ENCODE assay signal across 8 mouse cellular contexts in the genomic region with DNA sequence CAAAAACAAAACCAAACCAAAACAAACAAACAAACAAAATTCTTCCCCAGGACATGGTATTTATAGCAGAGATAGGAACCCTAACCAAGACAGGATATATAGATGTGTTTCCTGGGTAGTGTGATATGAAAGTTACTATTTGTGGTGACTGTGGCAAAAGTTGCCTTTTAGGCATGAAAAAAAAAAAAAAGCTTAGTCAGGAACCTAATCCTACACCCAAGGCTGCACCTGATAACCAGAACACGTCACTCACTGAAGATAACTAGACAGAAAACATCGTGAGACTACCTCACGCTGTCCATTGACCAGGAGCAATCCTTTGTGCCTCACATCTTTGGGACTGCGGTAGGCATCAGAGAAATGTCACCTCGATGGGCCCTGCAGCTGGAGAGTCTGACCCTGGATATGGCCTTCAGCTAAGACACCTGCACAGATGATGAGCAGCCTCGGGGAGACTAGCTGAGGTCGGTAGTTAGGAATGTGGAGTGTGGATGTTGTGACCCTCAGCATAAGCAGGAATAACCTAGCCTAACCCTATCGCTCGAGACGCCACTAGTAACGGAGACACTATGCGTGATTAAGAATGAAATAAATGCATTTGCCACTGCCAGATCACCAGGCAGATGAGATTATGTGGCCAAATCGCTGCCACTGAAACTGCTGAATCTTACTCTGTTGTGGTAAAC. TPM values are rescaled to one million over a fixed set of nuclear protein-coding genes. Genes with fewer than 3 reads are reported as not detected.
A peak's percentile ranks its signal among the peaks of the same experiment; 100 is the strongest.
DNase-seq lines count a peak whose midpoint lies in the region; ATAC-seq and TF ChIP-seq lines count a peak whose summit lies in the region.

A gene (plus strand): TSS at position 249 of the 686 bp plus-strand sequence.

- no peaks in the 10 kb centered on the region for H3K36me3 ChIP-seq in kidney, adult 2 months (ENCODE audit: control insufficient read depth, insufficient read depth, low read length)
- no peaks in the 10 kb centered on the region for H3K36me3 ChIP-seq in ES-E14 (ENCODE audit: control insufficient read depth, insufficient read depth, low read length, poor library complexity, severe bottlenecking)
- no peaks in the 10 kb centered on the region for H3K36me3 ChIP-seq in liver, embryonic 12.5 days

- no peaks in the 10 kb centered on the region for H3K27me3 ChIP-seq in kidney, adult 2 months (replicated peaks; ENCODE audit: control insufficient read depth, insufficient read depth, low read length)
- H3K27me3 ChIP-seq in liver, embryonic 12.5 days (replicated peaks) = peaks cover 34% of the 10 kb centered on the region

- in situ Hi-C loops in ES-E14 (cut with MboI; ENCODE audit: low sequenced_read_pairs in 2 of 2, unreplicated experiment in 2 of 2) = no loop called here

- DNase-seq in kidney, adult 2 months = no peak
- no peak for DNase-seq in kidney, adult 11 months
- DNase-seq in ES-E14 (ENCODE audit: low read depth, low spot score) (no peak), MN1 (ENCODE audit: low spot score) (no peak)
- no peak for DNase-seq in gonadal fat pad, adult 2 months (ENCODE audit: low read depth)
- DNase-seq in kidney, postnatal 36 days = no peak

- H3K9me3 ChIP-seq in ES-E14 (ENCODE audit: control insufficient read depth, insufficient read depth, low read depth, low read length) = no peaks in the 10 kb centered on the region
- no peaks in the 10 kb centered on the region for H3K9me3 ChIP-seq in liver, embryonic 12.5 days (replicated peaks)

- peak within 1 kb of the TSS; percentile 2; the same call in 1 of the 2 replicates for H3K9ac ChIP-seq in ES-E14 (ENCODE audit: insufficient read depth, low read depth, low read length, poor library complexity, severe bottlenecking)
- H3K9ac ChIP-seq in liver, embryonic 12.5 days = peak within 1 kb of the TSS; percentile 27; the same call in 1 of the 2 replicates

- TF ChIP-seq POLR2A in kidney, adult 2 months (IDR thresholded peaks at IDR 0.05; ENCODE audit: low read depth, low read length) = no peak

- no peak for TF ChIP-seq CTCF in kidney, adult 2 months (conservative IDR thresholded peaks at IDR 0.05; ENCODE audit: insufficient read depth, insufficient read length, low read depth, low read length)

- H3K4me1 ChIP-seq in kidney, adult 2 months (ENCODE audit: control insufficient read depth, insufficient read depth, low read length) = no peaks in the 10 kb centered on the region
- H3K4me1 ChIP-seq in ES-E14 (ENCODE audit: control insufficient read depth in 2 of 2, insufficient read depth in 2 of 2, low read length in 2 of 2, poor library complexity in 1 of 2) = peaks cover 0 to 11% of the 10 kb centered on the region in 2 experiments; a peak in 1 of 4 replicates
- peaks cover 17% of the 10 kb centered on the region for H3K4me1 ChIP-seq in liver, embryonic 12.5 days

- no peak for ATAC-seq in liver, embryonic 12.5 days
- ATAC-seq in frontal cortex, adult (ENCODE audit: low TSS enrichment) = no peak

- peak within 1 kb of the TSS; percentile 75 for H3K27ac ChIP-seq in kidney, adult 2 months (ENCODE audit: insufficient read depth, low read depth, low read length)
- peak within 1 kb of the TSS; percentile 59; the same call in 1 of the 2 replicates for H3K27ac ChIP-seq in ES-E14 (ENCODE audit: insufficient read depth, low read depth, low read length, poor library complexity, severe bottlenecking)
- H3K27ac ChIP-seq in liver, embryonic 12.5 days = no peak within 1 kb of the TSS

- WGBS in kidney, adult 2 months = 44% methylated on average over 13 of the region's 13 CpGs
- 41% methylated on average over 13 of the region's 13 CpGs for WGBS in liver, embryonic 12.5 days (ENCODE audit: insufficient replicate concordance)

- H3K4me3 ChIP-seq in kidney, adult 2 months (ENCODE audit: insufficient read depth, low read depth, low read length) = peak within 1 kb of the TSS; percentile 57
- H3K4me3 ChIP-seq in ES-E14 (ENCODE audit: insufficient read depth in 1 of 2, low read depth in 1 of 2, low read length in 2 of 2, poor library complexity in 1 of 2, severe bottlenecking in 1 of 2) = no peak within 1 kb of the TSS
- H3K4me3 ChIP-seq in liver, embryonic 12.5 days = peak within 1 kb of the TSS; percentile 29

- peak within 1 kb of the TSS; percentile 48 for H3K4me2 ChIP-seq in liver, embryonic 12.5 days

TF ChIP-seq in ES-E14, 5 proteins besides CTCF, POLR2A, EP300 and RAD21:
- no peak for TF ChIP-seq CHD2 (IDR thresholded peaks at IDR 0.05; ENCODE audit: low read depth, low read length)
- no peak for TF ChIP-seq HCFC1 (IDR thresholded peaks at IDR 0.05; ENCODE audit: borderline replicate concordance, insufficient read depth, low read length)
- TF ChIP-seq ZNF384 (IDR thresholded peaks at IDR 0.05; ENCODE audit: low read depth, low read length) = no peak
- TF ChIP-seq MAFK (IDR thresholded peaks at IDR 0.05; ENCODE audit: insufficient read depth, low read depth, low read length) = no peak
- TF ChIP-seq ZC3H11A (IDR thresholded peaks at IDR 0.05; ENCODE audit: borderline replicate concordance, low read depth, low read length) = no peak

RNA-seq across cellular contexts. Expression of the gene that starts here (rescaled TPM):
- 10.2 and 11.2 TPM in 2 replicates for polyA plus RNA-seq in kidney, adult 2 months (2012; rRNA removed)
- total RNA-seq in ES-E14 (2012; rRNA removed) = 0.85 and 1.1 TPM in 2 replicates
- 9.2 and 10.1 TPM in 2 replicates for polyA plus RNA-seq in gonadal fat pad, adult 2 months (2012; rRNA removed)
- 3.5 and 3.9 TPM in 2 replicates for polyA plus RNA-seq in liver, embryonic 12.5 days (2016; fragmentation: Nextera tagmentation; extraction: Ambion mirVana)

Comparison
In these comparisons a context has a peak if more than half of its experiments do, and no peak if none do; other contexts are left out.
1. H3K4me3 ChIP-seq: peak in kidney, adult 2 months (single experiment) and liver, embryonic 12.5 days (single experiment); none in ES-E14 (0 of 2).